Mouse (Mus musculus) lung, adult 10 weeks (tissue): ENCODE measurements around the gene Rtl8a. TPM values are rescaled to one million over a fixed set of nuclear protein-coding genes. Genes with fewer than 3 reads are reported as not detected.

Source experiments
- polyA plus RNA-seq: library from polyadenylated mRNA; stranded (reverse); fragments of 350-450 nt; fragmentation: Illumina TruSeq; extraction: RNeasy Lipid Tissue Mini Kit (QIAGEN cat#74804); gene quantifications from one replicate; pipeline ENCODE4 v1.2.3, GENCODE M21; 2014; ENCODE audit warnings: low read depth, low replicate concordance; ENCODE audit not compliant: insufficient read depth

Rtl8a gene
- polyA plus RNA-seq, result 180 TPM

DNA sequence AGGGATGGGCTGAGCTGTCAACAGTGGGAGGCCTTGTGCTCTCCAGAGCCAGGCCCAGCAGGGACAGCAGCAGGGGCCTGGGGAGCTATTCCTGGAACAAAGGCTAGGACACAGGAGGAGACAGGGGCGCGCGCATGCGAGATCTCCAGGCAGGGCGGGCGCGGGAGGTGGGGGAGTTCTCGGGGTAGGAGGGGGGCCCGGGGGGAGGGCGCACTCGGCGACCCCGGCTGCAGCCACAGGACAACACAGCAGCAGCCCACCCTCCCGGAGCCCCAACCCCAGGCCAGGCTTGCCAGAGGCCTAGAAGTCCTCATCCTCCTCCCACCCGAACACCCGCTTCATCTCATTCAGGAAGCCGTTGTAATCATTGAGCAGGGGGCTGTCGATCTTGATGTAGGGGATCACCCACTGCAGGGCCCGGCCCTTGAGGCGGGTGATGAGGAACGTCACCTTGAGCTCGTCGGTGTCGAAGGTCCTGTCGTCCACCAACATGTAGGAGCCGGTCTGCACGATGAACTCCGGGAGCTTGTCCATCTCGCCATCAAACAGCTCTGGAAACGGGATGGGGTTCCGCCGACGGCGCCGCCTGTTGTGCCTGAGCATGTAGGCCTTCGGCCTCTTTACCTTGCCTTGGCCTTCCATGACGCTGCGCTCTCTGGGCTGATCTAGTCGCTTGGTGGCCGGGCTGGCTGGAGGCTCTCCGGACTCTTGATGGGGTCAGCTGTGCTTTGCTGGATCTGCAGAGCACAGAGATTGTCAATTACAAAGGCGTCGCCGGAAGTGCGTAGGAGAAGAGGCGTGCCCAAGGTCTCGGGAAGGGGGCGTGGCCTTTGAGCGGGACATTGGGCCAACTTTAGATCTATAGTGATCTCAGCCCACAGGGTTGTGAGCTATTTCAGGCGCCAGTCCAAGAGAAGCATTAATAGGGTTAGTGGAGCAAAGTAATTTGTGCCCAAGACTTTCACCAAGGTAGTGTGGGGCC lies at the start of gene Rtl8a:
Rtl8a (minus strand) TSS at position 703 of the 982 bp plus-strand sequence.

DNA sequence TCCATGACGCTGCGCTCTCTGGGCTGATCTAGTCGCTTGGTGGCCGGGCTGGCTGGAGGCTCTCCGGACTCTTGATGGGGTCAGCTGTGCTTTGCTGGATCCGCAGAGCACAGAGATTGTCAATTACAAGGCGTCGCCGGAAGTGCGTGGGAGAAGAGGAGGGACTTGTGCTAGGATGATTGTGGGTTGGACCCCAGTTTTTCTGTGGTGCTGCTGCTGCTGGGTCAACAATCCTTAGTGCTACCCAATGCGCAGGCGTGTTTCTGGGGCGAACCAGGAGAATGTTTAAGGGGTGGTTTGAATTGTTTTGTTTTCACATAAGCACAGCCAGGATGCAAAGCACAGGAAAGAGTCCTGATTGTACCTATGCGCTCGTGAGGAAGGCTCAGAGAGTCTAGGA lies 26.8 kb upstream of the Rtl8a start, which contains the start of gene Rtl8b:
Rtl8b (minus strand) TSS at position 115 of the 400 bp plus-strand sequence.

DNA sequence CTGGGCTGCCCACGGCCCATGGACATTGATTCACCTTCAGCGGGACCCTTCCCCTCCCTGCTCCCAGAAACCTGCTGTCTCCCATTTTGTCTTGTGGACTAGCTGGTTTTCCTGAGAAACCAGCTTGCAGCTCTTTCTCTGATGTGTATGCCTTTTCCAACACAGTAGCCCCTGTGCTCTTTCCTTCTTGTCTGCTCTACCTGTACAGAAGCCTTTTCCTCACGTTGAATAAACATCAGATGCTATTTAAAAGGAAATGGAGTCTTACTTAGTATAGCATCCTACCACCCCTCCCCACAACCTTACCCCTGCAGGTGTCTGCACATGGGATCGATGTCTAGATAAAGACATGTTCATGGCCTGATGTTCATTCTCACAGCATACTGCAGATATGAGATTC lies 34.6 kb downstream of the Rtl8a start, which contains the start of gene Gm14597:
Gm14597 (minus strand) TSS at position 101 of the 400 bp plus-strand sequence.

DNA sequence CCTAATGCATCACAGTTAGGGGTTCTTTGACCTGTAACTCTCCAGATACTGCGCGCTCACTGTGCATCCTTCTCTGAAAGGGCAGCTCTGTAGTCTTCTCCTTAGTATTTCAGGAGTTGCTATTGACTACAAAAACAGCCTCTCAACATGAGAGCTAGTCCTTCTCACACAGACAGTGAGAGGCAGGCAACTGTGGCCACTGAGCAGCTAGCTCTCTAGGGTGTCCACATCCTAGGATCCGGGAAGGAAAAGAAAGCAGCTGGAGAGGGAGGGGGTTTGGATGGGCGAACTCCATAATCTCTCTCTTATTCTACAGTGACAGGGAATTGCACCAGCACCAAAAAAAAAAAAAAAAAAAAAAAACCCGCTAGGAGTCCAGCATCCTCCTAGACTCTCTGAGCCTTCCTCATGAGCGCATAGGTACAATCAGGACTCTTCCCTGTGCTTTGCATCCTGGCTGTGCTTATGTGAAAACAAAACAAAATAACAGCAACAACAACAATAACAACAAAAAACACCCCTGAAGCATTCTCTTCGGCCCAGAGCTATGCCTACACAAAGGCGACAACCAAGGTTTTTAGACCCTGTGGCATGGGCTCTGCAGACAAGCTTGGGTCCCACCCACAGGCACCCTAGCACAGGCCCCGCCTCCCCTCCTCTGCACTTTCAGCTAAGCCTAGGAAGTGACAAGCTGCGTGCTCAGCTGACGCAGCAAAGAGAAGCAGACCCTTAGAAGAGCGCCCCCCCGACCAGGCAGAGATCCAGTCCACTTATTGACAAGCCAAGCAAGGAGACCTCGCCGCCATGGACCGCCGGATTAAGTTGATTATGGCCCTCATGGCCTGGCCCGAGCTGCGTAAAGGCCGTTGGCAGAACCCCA lies 36.0 kb downstream of the Rtl8a start, which contains the start of gene Rtl8c:
Rtl8c (plus strand) TSS at position 791 of the 880 bp plus-strand sequence.

Other genes starting within 250 kb of the Rtl8a start
- gene Etd, start 208.8 kb downstream of the Rtl8a start, polyA plus RNA-seq, result not detected
- 21.4 TPM for gene Rtl8c, start 35.6 kb downstream of the Rtl8a start, polyA plus RNA-seq
- gene Gm14597, start 34.7 kb downstream of the Rtl8a start, polyA plus RNA-seq, result not detected
- 145 TPM for gene Rtl8b, start 26.7 kb upstream of the Rtl8a start, polyA plus RNA-seq
- gene 4930502E18Rik, start 81.1 kb upstream of the Rtl8a start, polyA plus RNA-seq, result 0.17 TPM
- not detected for gene 1700013H16Rik, start 114.1 kb upstream of the Rtl8a start, polyA plus RNA-seq
- not detected for gene Zfp36l3, start 132.7 kb upstream of the Rtl8a start, polyA plus RNA-seq
- 8.0 TPM for gene Xlr, start 154.0 kb upstream of the Rtl8a start, polyA plus RNA-seq